Mouse (Mus musculus): ENCODE results near the gene Wfdc5.

Gene Wfdc5

DNA sequence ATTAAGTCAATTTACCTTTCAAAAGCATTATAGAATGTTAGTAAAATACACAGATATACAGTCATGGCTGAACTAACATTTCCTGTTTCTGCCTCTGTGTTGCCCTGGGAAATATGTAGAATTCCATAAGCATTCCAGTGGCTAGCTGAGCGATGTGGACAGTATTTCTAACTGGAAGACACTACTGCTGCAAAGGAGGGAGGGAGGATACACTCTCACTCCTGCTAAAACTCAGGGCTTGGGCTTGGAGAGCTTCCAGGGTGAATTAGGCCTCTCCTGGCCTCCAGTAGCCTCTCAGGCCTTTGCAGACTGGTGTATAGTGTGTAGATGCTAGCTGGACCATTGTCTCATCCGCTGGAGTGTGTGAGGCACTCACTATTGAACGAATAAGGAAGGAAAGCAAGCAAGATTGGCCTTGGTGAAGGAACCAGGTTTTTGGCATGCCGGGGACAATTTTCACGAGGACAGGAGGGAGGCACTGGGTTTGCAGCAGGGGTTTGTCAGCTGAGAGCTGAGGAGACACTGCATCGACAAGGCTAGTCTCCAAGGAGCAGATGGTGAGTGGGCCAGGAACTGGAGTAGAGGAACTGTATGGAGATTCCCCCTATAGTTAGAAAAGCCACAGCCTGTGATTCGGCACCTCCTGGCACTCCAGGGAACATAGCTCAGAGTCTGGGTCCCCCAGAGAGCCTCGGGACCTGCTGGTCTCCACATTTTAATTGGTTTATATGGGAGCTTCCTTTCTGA lies 7.7 kb downstream of the Wfdc5 start:
- DNase-seq (ENCODE audit: low spot score): no peak

DNA sequence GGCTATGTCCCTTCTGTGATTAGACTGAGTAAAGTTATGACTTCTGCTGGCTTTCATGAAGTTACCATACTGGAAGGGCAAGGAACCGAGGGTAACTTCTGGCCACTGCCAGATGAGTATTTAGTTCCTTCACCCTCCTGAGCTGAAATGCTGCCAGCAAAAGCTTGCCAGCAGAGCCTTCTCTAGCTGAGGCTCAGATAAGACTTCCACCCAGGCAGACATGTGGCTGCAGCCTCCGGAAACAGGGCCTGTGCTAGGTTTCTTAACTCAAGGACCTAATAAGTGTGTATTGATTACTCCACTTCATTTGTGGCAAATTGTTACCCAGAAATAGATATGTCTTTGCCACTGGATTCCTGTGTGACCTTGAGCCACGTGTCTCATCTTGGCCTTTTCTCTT lies 9.1 kb downstream of the Wfdc5 start:
- DNase-seq (ENCODE audit: low spot score): no peak

DNA sequence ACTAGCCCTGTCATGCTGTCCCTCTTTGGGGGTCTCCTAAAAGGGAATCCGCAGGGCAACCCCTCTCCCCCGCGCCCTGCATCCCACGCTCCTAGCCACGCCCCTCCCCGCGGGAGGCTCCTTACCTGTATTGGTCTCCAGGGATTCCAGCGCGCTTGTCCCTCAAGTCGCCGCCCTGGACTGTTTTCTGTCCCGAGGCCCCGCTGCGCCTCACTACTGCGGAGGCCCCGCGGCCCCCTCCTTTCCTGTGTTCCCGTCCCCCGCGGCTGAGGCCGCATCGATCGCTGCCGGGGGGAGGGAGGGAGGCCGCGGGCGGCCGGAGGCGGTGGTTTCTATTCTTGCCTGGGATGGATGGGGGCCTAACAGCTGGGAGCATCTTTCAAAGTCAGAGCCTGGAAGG lies 11.6 kb downstream of the Wfdc5 start, which contains the start of gene Kcns1:
Gene Kcns1, minus strand, starts transcription at position 212 of the 400 bp plus-strand sequence.
- DNase-seq (ENCODE audit: low spot score): no peak

DNA sequence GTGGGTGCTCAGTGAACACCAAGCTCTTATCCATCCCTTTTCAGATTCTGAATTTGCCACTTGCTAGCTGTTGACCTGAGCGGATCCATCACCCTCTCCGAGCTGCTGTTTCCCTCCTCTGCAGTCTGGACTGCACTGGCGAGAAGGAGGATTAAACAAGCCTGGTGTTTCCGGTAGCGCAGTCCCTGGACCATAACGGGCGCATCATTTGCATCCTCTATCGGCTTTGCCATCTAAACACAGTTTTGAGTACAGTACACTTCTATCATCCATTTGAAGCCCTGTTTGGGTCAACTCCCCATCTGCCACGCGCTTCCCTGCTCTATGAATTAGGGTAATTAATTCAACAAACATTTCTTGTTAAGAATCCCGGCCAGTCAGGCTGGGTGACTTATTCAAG lies 12.2 kb downstream of the Wfdc5 start:
- DNase-seq (ENCODE audit: low spot score): no peak

DNA sequence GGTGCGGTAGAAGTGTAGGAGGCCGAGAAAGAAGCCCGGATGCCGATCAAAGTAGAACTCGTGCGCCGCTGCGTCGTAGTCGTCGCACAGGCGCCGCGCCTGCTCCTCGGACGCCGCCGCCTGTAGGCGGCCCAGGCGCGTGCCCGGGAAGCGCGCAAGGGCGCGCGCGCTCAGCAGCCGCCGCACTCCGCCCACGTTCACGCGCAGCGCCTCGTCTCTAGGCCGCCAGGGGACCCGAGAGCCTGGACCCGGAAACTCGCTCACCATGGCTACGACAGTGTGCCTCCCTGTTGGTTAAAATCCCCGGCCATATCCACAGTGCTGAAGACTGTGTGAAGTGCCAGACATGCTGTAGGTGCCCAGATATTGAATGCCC lies 14.0 kb downstream of the Wfdc5 start:
- DNase-seq (ENCODE audit: low spot score): no peak

DNA sequence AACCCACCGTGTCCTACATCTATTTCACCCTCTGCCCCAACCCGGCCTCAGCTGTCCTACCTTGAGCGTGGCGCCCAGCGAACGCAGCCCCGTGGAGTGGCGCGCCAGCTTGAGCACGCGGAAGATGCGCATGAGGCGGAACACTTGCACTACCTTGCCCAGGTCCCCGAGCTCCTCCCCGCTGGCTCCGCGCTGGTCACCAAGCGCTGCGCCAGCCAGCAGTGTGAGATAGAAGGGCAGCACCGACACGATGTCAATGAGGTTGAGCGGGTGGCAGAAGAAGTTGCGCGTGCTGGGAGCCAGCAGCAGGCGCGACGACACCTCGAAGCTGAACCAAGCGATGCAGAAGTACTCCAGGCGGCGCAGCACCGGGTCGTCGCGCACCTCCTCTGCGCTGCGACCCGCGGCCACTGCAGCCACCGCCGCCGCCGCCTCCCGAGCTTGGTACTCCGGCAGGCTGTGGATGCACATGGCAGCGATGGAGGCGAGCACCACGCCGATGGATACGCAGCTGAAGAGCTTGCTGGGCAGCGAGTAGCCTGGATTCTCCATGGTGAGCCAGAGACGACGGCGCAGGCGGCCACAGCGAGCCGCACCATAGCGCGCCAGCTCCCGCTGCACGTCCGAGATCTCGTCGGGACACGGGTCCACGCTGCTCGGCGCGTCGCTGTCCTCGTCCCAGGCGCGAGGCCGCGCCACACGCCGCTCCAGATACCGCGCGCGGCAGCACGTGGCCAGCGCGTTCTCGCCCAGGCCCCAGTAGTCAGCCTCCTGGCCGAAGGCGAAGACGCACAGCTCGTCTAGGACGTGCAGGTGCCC lies 14.6 kb downstream of the Wfdc5 start:
- DNase-seq (ENCODE audit: low spot score): no peak

DNA sequence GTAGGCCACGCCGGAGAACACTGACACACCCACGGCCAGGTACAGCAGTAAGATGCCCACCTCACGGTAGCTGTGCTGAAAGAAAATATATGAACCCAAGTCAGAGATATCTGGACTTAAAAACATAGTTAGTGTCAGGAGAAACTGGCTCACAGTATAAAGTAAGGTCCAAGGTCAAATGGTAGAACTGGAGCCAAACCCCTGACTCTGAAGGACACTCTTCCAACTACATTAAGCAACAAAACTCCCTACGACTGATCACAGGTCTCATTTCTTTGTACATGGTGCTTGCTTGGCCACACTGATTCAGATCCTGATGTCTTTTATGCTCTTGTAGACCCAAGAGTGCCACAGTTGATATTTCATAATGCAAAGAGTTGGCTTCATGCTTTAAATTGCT lies 17.6 kb downstream of the Wfdc5 start:
- DNase-seq (ENCODE audit: low spot score): no peak

DNA sequence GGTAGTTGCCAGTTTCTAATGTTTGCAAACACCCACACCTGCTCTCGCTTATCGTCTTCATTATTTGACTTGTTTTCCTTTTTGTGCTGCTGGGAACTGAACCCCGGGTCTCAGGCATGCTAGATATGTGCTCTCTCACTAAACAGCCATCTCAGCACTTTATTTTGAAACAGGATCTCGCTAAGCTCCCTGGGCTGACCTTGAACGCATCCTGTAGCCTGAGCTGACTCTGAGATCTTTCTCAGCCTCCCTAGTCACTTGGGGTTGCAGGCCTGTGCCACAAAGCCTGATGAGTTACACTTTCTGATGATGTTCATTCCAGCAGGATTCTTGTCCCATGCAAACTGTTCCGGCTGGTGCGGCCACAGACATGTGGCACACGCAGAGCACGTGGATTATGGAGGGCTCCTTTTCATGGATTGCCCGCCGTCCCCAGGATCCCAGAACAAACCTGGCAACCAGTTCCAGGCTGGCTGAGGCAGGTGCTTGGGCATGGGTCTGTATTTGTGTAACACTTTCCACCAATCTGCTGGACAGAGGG lies 21.0 kb downstream of the Wfdc5 start:
- no peak for DNase-seq (ENCODE audit: low spot score)

DNA sequence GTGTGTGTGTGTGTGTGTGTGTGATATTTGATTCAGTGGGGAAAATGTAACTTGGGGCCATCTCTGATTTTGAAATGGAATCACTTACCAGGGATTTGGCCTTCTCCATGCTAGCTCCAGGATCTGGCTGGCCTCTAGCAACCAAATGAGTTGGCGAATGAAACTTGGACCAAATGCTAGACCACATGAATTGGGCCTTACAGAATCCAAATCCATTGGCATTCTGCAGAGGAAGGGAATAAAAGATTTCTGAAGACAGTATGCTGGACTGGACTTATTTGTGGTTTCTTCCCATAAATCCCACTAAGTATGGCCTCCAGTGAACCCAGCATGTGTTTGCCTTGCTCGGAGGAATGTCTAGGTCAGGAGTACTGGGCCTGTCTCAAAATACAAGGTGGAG lies 23.7 kb downstream of the Wfdc5 start:
- DNase-seq (ENCODE audit: low spot score): no peak

DNA sequence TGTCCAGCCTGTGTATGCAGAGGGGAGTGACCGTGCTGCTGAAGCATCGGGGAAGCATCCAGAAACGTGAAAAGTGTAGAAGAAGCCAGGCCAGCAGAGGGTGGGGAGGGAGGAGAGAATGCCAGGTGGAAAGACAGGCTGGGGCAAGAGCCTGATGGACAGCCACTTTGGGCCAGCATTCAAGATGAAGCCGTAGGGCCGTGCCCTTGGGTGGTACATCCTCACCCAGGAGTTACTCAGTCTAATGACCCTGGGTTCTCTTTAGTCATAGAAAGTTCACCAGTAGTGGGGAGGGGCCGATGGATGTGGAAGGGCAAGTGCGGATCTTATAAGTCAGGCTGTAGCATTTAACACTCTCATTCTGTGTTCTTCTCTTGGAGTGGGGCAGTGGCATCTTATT lies 26.4 kb downstream of the Wfdc5 start:
- DNase-seq (ENCODE audit: low spot score): no peak

DNA sequence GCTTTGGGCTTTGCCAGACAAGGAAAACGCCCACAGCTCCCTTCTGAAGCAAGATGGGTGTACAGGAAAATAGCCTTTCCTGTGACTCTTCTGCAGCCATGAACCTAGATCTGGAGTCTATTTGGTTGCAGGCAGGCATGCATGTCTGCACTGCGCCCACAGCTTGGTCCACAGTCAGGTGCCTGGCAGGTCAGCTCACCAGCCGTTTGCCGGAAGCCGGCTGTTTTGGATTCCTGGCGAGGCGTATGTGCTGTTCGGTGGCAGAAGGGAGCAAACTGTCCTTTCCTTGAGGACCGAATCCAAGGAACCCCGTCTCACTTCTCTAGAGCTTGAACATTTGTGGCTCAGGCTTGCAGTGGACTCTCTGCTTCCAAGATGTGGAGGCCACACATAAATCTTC lies 28.5 kb downstream of the Wfdc5 start:
- no peak for DNase-seq (ENCODE audit: low spot score)

DNA sequence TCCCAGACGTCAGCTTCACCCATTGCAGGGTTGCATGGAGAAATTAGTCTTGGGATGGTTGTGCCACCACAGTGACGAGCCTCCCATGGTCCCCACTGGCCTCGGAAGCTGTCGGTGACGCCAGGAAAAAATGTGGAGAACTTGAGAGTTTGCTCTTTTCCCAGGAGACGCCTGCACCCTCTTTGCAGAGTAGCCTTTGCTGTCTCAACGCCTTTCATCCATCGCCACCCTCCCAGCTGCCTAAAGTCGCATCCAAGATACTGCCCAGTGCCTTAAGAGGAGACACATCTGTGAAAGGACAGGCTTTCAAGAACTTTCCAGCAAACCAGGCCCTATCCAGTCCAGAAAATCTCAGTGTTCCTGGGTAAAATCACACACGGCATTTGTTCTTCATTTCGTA lies 30.2 kb downstream of the Wfdc5 start:
- no peak for DNase-seq (ENCODE audit: low spot score)

DNA sequence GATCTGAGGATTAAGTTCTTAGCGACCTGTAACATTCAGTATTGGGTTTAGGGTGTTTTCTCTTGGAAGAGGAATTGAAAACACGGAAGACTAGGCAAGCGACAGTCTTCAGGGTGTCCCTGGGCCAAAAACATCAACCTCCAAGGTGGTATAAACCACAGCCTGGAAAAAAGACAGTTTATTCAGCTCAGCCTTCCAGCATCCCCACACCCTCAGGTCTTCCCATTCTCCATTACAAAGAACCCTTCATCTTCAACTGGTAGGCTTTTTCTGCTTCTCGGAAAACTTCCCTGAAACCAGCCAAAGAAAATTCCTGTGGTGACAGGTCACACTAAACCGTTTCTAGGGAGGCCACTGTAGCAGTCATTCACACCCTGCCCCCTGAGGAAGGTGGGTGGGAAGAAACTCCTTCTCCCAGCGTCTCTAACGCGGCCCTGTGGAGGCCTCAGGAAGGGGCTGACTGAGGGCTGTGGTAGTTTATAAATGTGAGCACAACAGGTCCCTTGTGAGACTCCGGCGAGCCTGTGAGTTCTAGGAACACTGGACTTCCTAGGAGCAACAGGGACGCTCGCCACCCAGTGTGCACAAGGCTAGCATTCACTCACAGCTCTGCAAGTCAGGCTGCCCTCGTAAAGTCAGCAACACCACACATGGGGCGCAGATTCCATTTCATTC lies 32.3 kb downstream of the Wfdc5 start:
- DNase-seq (ENCODE audit: low spot score): no peak

DNA sequence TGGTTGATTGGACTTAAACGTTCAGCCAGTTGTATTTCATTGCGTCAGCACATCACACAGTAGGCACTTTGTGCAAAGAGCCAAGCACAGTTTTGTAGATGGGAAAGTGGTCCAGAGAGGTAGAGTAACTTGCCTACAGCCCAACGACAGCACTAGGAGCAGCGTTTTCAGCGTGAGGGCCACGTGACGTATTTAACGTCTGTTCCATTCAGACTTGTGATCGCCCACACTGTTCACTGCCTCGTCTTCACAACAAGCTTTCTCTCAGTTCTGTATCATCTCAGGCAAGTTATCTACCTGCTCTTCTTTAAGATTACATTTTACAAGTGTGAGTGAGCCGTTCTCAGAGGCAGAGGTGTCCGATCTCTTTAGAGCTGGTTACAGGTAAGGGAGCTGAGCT lies 36.0 kb downstream of the Wfdc5 start:
- DNase-seq (ENCODE audit: low spot score): no peak

DNA sequence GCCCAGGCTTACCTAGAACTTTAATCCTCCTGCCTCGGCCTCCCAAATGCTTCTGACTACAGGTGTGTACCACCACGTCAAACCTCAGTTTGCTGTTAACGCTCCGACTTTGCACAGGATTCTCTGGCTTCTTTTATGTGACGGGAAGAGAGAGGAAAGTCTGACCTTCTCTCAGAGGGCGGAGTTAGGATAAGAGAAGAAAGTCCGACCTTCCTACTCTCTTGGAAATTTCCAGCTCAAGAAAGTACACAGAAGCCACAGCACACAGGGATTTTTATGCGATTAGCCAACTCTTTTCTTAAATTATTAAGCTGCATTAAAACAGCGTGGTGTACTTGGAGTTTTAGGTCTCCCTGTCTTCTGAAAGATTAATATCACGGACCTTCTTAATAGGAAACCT lies 38.0 kb downstream of the Wfdc5 start:
- no peak for DNase-seq (ENCODE audit: low spot score)

DNA sequence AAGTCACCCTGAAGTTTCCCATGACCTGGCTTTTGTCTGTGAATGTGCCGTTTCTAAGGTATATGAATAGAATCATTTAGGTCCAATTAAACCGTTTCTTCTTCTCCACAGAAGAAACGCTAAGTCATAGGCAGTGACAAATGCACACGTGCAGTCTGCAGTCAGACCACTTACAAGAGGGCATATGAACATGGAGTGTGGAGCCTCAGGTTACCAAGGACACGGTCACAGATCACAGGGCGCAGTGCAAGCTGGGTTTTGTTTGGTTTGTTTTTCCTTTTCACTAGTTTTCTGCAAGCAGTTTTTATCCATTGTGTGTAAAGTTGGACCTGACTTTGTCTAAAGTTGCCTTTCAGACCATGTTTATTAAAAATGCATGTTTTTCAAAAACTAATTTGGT lies 38.5 kb downstream of the Wfdc5 start:
- DNase-seq (ENCODE audit: low spot score): no peak

DNA sequence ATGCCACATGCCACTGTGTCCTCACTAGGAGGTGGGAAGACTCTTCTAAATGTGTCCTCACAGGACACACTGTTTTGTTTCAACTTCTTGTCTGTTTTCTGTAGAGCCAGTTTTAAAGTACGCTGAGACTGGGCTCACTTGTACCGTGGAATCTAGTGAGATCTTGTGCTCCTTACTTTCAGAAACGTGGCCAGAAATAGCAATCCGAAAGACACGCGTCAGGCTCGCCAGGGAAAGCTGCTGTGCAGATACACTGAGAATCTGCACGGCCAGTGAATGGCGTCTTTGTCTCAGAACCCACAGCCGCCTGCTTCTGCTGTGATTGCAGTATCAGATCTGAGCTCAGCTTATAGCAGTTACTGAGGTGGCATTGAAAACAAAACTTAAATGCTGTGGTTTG lies 40.5 kb downstream of the Wfdc5 start:
- no peak for DNase-seq (ENCODE audit: low spot score)

DNA sequence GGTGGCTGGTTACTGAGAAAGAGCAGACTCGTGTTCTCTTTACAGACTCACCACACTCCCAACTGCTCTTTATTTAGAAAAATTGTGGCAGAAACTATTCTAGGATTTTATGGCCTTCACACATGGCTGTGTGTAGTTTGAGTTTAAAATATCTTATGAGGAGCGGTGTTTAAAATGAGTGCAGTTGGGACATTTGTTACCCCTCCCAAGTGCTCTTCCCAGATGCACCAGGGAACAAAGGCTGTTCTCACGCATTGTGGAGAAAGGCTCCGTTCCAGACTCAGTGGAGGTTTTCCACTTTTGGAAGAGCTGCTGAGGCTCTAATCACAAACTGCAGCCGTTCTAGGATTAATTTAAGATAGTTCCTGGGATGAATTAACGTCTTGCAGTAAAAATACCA lies 44.8 kb downstream of the Wfdc5 start:
- DNase-seq (ENCODE audit: low spot score): no peak

DNA sequence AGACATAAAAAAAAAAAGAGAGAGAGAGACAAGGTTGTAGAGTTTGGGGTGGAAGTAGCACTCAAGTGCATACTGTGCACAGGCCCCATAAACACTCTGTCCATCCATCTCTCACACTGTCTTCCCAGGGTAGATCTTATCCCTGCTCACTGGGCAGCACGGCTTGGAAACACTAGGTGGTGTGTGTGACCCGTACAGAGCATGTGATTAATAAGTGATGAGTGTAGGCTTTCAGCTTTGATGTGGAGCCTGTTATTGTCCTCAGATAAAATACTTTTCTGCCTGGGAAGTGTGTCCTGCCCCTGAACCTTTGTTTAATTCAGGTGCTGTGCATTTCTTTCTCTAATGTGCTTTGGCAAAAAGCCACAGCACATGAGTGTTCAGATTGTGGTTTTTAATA lies 46.1 kb downstream of the Wfdc5 start:
- DNase-seq (ENCODE audit: low spot score): no peak

DNA sequence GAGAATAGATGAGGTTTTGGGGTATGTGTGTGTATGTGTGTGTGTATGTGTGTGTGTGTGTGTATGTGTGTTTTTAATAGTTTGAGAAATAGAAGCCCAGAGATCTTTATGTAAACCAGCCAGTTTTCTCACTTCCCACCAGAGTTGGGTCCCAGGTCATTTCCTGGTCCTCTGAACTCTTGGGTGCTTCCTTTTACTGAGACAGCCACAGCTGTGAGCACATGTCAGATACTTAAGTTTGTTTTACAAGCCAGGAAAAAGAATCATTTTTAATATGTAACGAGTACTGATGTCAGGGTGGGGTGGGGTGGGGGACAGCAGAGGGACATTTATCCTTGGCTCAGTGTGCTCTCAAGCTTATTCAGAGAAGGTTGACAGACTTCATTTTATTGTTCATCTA lies 47.2 kb downstream of the Wfdc5 start:
- DNase-seq (ENCODE audit: low spot score): no peak

DNA sequence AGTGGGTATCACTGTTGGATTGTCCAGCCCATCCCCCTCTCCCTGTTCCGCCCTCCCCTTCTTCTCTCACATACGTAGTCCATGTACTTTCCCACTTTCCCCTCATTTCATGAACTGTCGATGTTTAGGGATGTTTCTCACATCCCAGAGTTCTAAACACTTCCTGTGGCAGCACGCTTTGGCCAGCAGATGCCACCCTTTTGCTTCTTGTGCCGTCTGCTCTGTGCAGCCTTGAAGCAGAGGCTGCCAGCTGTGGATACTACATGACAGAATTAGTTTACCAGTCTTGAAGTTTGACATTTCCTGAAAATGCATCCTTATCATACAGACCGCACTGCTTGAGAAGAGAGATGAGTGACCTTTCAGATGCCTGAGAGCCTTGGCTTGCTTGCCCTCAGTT lies 48.0 kb downstream of the Wfdc5 start:
- no peak for DNase-seq (ENCODE audit: low spot score)

DNA sequence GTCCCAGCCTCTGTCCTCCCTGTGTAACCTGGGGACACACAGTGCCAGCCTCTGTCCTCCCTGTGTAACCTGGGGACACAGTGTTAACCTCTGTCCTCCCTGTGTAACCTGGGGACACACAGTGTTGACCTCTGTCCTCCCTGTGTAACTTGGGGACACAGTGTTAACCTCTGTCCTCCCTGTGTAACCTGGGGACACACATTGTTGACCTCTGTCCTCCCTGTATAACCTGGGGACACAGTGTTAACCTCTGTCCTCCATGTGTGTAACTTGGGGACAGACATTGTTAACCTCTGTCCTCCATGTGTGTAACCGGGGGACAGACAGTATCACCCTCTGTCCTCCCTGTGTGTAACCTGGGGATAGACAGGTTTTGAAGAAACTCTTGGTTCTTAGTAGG lies 51.0 kb downstream of the Wfdc5 start:
- DNase-seq (ENCODE audit: low spot score): no peak

Measured in ovary, adult 18-20 months (tissue).